Mouse (Mus musculus) stomach, embryonic 14.5 days (tissue): ENCODE results near the gene Eef2k. TPM values are rescaled to one million over a fixed set of nuclear protein-coding genes. Genes with fewer than 3 reads are reported as not detected.

Source experiments
- ATAC-seq: fragments of 200-750 bp; cut with Nextera tagmentation; 2 replicates; pipeline ENCODE4 v1.8.0; 2017; ENCODE audit warnings: low read depth, moderate TSS enrichment; ENCODE audit not compliant: insufficient number of reproducible peaks, insufficient read depth, low FRiP score
- H3K27ac ChIP-seq: fragments of 300-500 bp; sonication (generic); 2 replicates; pipeline ENCODE4 v1.5.1; 2014; ENCODE audit warnings: mild to moderate bottlenecking, low read length, moderate library complexity, mixed read lengths
- H3K27me3 ChIP-seq: fragments of 300-500 bp; sonication (generic); 2 replicates; pipeline ENCODE4 v1.6.1; 2014; ENCODE audit warnings: low read length, control low read depth, mixed read lengths; ENCODE audit not compliant: control insufficient read depth, insufficient read depth
- H3K36me3 ChIP-seq: fragments of 300-500 bp; sonication (generic); 2 replicates; pipeline ENCODE4 v1.6.1; 2014; ENCODE audit warnings: mild to moderate bottlenecking, control low read depth, low read length, moderate library complexity, mixed read lengths; ENCODE audit not compliant: control insufficient read depth, insufficient read depth
- H3K4me1 ChIP-seq: fragments of 300-500 bp; sonication (generic); 2 replicates; pipeline ENCODE4 v1.6.1; 2014; ENCODE audit warnings: low read length, control low read depth, mixed read lengths; ENCODE audit not compliant: control insufficient read depth, insufficient read depth
- H3K4me2 ChIP-seq: fragments of 300-500 bp; sonication (generic); replicated peaks from 2 replicates; pipeline ENCODE4 v1.6.1; 2014; ENCODE audit warnings: low read depth, low read length, control low read depth
- H3K4me3 ChIP-seq: fragments of 300-500 bp; sonication (generic); 2 replicates; pipeline ENCODE4 v1.5.1; 2014; ENCODE audit warnings: low read depth, low read length, control low read depth
- H3K9ac ChIP-seq: fragments of 300-500 bp; sonication (generic); replicated peaks from 2 replicates; pipeline ENCODE4 v1.6.1; 2014; ENCODE audit warnings: low read depth, mild to moderate bottlenecking, control low read depth, low read length, moderate library complexity, mixed read lengths
- H3K9me3 ChIP-seq: fragments of 300-500 bp; sonication (generic); 2 replicates; pipeline ENCODE4 v1.6.1; 2016; ENCODE audit warnings: low read depth, low read length, control low read depth; ENCODE audit not compliant: control insufficient read depth
- WGBS: fragments of 180-500 bp; shearing (Covaris S2); extraction: QIAGEN DNeasy Blood & Tissue Kit; methylation state at CpG from one replicate; pipeline ENCODE4 v1.1.7; 2014; 5-methylcytosine and 5-hydroxymethylcytosine counted together
- polyA plus RNA-seq: library from polyadenylated mRNA; unstranded; fragments of >200 nt; fragmentation: Nextera tagmentation; extraction: Ambion mirVana; gene quantifications from 2 replicates; pipeline ENCODE4 v1.2.1, GENCODE M21; 2014

Gene Eef2k
- polyA plus RNA-seq, 1 experiment from 2014 or later = 21.1 TPM

GRCm38 (mm10) chr7:120860799-120861487 lies 18.3 kb downstream of the Eef2k start:
- 44% methylated on average over 10 of the region's 10 CpGs for WGBS
- Histone ChIP-seq H3K9ac (no peak overlapping the region), H3K4me1 (peaks cover 42% of the 10 kb centered on the region), H3K36me3 (peaks cover 4% of the 10 kb centered on the region; the same call in 1 of the 2 replicates), H3K27me3 (no peaks in the 10 kb centered on the region), H3K4me3 (no peak overlapping the region), H3K27ac (no peak overlapping the region), H3K4me2 (no peak overlapping the region), H3K9me3 (no peaks in the 10 kb centered on the region)
- ATAC-seq = no peak

- no peaks in the 10 kb centered on the region for H3K27me3 ChIP-seq
- peaks cover 4% of the 10 kb centered on the region; the same call in 1 of the 2 replicates for H3K36me3 ChIP-seq
- WGBS = 46% methylated on average over 2 of the region's 2 CpGs
- no peak overlapping the region for H3K9ac ChIP-seq
- peak; percentile 39; the same call in 1 of the 2 replicates for ATAC-seq
- H3K4me1 ChIP-seq = peaks cover 48% of the 10 kb centered on the region
- no peak overlapping the region for H3K4me3 ChIP-seq
- H3K27ac ChIP-seq = no peak overlapping the region
- H3K9me3 ChIP-seq = no peaks in the 10 kb centered on the region
- H3K4me2 ChIP-seq = no peak overlapping the region
Observed at GRCm38 (mm10) chr7:120861488-120862047, 18.9 kb downstream of the Eef2k start.

GRCm38 (mm10) chr7:120862196-120862595 lies 19.6 kb downstream of the Eef2k start:
- Histone ChIP-seq H3K27ac (no peak overlapping the region), H3K27me3 (no peaks in the 10 kb centered on the region), H3K4me2 (no peak overlapping the region), H3K9me3 (no peaks in the 10 kb centered on the region), H3K4me1 (peaks cover 50% of the 10 kb centered on the region), H3K9ac (no peak overlapping the region), H3K36me3 (peaks cover 4% of the 10 kb centered on the region; the same call in 1 of the 2 replicates), H3K4me3 (no peak overlapping the region)
- 26% methylated on average over 3 of the region's 3 CpGs for WGBS
- no peak for ATAC-seq

GRCm38 (mm10) chr7:120862626-120863025 lies 20.0 kb downstream of the Eef2k start:
- H3K9ac ChIP-seq = no peak overlapping the region
- H3K27ac ChIP-seq = 0 out of 2 replicates have a peak overlapping the region, but pooled peaks have one; percentile 66
- no peaks in the 10 kb centered on the region for H3K9me3 ChIP-seq
- no peak for ATAC-seq
- no peak overlapping the region for H3K4me3 ChIP-seq
- peaks cover 53% of the 10 kb centered on the region for H3K4me1 ChIP-seq
- peaks cover 4% of the 10 kb centered on the region; the same call in 1 of the 2 replicates for H3K36me3 ChIP-seq
- no peaks in the 10 kb centered on the region for H3K27me3 ChIP-seq
- 56% methylated on average over 7 of the region's 7 CpGs for WGBS
- H3K4me2 ChIP-seq = no peak overlapping the region

- no peak overlapping the region for H3K4me3 ChIP-seq
- no peak overlapping the region for H3K9ac ChIP-seq
- H3K4me1 ChIP-seq = peaks cover 53% of the 10 kb centered on the region
- no peaks in the 10 kb centered on the region for H3K9me3 ChIP-seq
- H3K36me3 ChIP-seq = peaks cover 1% of the 10 kb centered on the region; the same call in 1 of the 2 replicates
- no peak overlapping the region for H3K4me2 ChIP-seq
- 41% methylated on average over 5 of the region's 5 CpGs for WGBS
- ATAC-seq = no peak
- no peaks in the 10 kb centered on the region for H3K27me3 ChIP-seq
- H3K27ac ChIP-seq = peak overlapping the region; percentile 86; the same call in 1 of the 2 replicates
Observed at GRCm38 (mm10) chr7:120863476-120863875, 20.8 kb downstream of the Eef2k start.

GRCm38 (mm10) chr7:120865100-120865499 lies 22.5 kb downstream of the Eef2k start:
- Histone ChIP-seq H3K27ac (peak overlapping the region; percentile 86), H3K4me2 (peak overlapping the region; percentile 8), H3K4me3 (no peak overlapping the region), H3K36me3 (no peaks in the 10 kb centered on the region), H3K27me3 (no peaks in the 10 kb centered on the region), H3K4me1 (peaks cover 56% of the 10 kb centered on the region), H3K9ac (no peak overlapping the region), H3K9me3 (no peaks in the 10 kb centered on the region)
- 3% methylated on average over 7 of the region's 7 CpGs for WGBS
- peak; percentile 92 for ATAC-seq

- Histone ChIP-seq H3K27ac (peak overlapping the region; percentile 86), H3K4me3 (no peak overlapping the region), H3K9me3 (no peaks in the 10 kb centered on the region), H3K36me3 (no peaks in the 10 kb centered on the region), H3K4me2 (no peak overlapping the region), H3K9ac (0 out of 2 replicates have a peak overlapping the region, but pooled peaks have one; percentile 11), H3K4me1 (peaks cover 61% of the 10 kb centered on the region), H3K27me3 (no peaks in the 10 kb centered on the region)
- WGBS = 52% methylated on average over 4 of the region's 4 CpGs
- peak; percentile 60; the same call in 1 of the 2 replicates for ATAC-seq
Observed at GRCm38 (mm10) chr7:120865832-120866231, 23.2 kb downstream of the Eef2k start.

GRCm38 (mm10) chr7:120866684-120867083 lies 24.1 kb downstream of the Eef2k start:
- no peak for ATAC-seq
- Histone ChIP-seq H3K27me3 (no peaks in the 10 kb centered on the region), H3K27ac (peak overlapping the region; percentile 86), H3K9ac (no peak overlapping the region), H3K4me2 (no peak overlapping the region), H3K9me3 (no peaks in the 10 kb centered on the region), H3K4me1 (peaks cover 56% of the 10 kb centered on the region), H3K4me3 (no peak overlapping the region), H3K36me3 (no peaks in the 10 kb centered on the region)
- WGBS = 62% methylated on average over 2 of the region's 2 CpGs
